Mouse (Mus musculus): Measurements from ENCODE around the gene Olfr70.

Gene Olfr70

DNA sequence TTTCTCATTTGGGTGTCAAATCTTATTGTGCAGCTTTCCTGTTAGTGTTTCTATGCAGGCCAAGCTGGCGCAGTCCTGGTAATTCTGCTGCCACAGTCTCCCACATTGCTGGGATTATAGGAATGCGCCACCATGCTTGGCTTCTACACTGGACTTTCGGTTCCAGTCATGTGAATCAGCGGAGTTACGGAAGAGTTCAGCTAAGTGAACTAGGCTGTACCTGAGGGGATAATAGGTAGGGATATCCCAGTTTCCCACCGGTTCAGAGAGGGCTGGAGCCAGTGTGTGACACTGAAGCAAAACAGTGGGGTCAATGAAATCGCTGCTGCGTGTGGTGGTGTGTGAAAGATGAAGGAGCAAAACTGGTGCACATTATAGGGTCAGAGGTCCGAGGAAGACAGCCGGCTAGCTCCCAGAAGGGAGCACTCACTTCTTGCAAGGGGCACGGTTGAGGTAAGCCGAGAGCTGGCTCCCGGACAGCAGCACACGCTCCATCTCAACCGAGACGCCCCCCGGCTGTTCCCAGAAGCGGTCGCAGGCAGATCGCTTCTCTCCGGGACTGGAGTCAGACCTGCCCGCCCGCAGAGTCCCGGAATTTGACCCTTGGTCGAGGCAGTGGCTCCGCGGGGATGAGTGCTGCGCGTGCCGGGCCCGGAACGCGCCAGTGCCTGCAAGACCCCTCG is 44.8 kb downstream of the Olfr70 start:
- peak; percentile 27 for DNase-seq (ENCODE audit: low spot score)

DNA sequence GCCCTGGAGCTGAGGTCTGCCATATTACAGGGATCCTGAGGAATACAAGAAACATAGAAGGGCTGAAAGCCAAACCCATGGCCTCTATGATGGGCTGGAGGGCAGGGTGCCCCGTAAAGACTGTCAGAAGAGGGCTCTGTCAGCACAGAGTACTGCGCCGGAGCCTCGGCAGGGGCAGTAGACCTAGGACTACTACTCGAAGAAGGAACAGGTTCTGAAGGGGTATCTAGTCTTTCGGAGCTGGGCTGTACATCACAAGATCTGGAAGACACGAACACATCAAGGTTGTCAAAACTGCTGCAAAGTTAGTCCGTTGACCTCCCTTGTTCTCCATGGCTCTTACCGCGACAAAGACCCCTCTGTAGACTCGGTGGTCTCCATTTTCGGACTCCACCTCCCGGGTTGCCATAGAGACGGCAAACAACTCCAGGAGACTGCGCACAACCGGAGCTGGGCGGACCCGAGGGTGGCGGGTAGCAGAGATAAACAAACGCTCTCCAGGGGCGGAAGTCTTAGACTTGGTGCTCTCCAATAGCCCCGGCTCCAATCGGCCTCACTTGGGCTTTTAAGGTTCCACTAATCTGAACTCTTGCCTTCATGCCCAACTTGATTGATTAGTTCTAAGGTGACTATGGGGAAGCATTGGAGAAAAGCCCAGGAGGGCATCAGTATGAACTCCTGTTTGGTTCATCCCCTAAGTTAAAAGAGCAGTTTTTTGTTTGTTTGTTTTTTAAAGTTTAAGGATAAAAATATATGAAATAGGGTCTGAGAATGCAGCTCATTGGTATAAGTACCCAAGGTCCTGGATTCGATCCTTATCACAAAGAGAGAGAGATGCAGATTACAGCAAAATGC is 47.2 kb downstream of the Olfr70 start, which contains the start of gene Spag8:
Gene Spag8 (minus strand): TSS at position 434 of the 855 bp plus-strand sequence.
- peak; percentile 57 for DNase-seq (ENCODE audit: low spot score)

DNA sequence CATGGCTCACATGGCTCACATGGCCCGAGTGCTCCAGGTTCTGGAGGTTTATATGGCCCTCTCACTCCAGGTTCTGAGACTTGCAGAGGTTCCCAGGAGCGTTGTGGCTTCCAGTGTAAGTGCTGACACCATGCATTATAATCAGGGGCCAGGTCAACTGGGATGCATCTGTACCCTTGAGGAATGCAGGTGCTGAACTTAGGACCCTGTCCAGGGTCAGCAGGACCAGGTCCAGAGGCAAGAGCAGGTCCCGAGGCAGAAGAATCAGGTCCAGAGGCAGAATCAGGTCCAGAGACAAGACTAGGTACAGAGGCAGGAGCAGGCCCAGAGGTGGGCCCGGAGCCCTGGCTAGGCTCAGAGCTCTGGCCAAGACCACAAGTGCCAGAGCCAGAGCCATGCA is 47.9 kb downstream of the Olfr70 start:
- no peak for DNase-seq (ENCODE audit: low spot score)

DNA sequence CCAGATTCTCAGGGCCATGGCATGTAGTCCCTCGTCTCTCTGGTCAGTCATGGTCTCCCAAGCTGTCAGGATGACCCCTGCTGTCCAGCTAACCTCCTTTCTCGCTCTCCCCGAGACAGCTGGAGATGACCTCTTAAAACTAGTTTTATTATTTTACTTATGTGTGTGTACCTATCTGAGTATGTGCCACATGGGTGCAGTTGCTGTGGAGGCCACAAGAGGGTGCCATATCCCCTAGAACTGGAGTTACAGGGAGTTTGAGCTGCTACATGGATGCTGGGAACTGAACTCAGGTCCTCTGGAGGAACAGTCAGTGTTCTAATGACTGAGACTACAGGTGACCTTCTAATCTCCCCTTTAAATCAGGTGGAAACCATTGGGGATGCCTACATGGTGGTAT is 50.8 kb downstream of the Olfr70 start:
- DNase-seq (ENCODE audit: low spot score), result no peak

Measured in c-Kit-positive CD71-positive TER-119-positive erythroid progenitor cells, embryonic 14.5 days (primary cell).